Mouse (Mus musculus): Measurements from ENCODE around the gene Nkx2-3. TPM values are rescaled to one million over a fixed set of nuclear protein-coding genes. Genes with fewer than 3 reads are reported as not detected.

Nkx2-3 gene
- total and polyA plus RNA-seq, 3 experiments = not detected

DNA sequence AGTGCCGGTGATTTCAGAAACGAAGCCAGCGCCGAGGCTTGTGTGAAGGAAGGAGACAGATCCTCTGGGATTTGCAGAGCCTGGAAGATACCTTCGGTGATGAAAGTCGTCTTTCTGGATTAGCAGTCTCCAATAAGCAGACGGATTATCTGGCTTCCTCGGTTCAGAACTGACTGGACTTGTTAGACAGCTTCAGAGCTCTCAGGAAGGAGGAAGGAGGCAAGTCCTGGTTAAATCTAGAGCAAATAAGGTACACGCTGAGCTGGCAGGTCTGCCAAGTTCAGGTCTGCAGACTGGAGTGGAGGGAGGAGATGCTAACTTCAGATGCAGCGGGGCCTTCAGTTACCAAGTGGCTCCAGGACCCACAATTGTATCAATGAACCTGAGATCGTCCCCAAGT is 29.7 kb downstream of the Nkx2-3 start:
- no peak for DNase-seq
- no peaks in the 10 kb centered on the region for H3K4me1 ChIP-seq (ENCODE audit: control insufficient read depth, insufficient read depth, low read length)
- intact Hi-C loops (cut with DNase I) = no loop called here
- no peaks in the 10 kb centered on the region for H3K36me3 ChIP-seq (ENCODE audit: control insufficient read depth, insufficient read depth, low read length)
- WGBS = 51% methylated on average over 11 of the region's 11 CpGs
- no peak overlapping the region for H3K9ac ChIP-seq (ENCODE audit: low read depth, low read length)
- H3K79me2 ChIP-seq (replicated peaks; ENCODE audit: control insufficient read depth, insufficient read depth, low read length) = no peaks in the 10 kb centered on the region
- no peak overlapping the region for H3K4me3 ChIP-seq
- H3K27ac ChIP-seq = no peak overlapping the region
- TF ChIP-seq CTCF (IDR thresholded peaks at IDR 0.05) (no peak), EP300 (IDR thresholded peaks at IDR 0.05; ENCODE audit: insufficient read depth, low read depth, low read length) (no peak), POLR2A (IDR thresholded peaks at IDR 0.05; ENCODE audit: insufficient read depth, low read depth, low read length) (no peak)
- no peaks in the 10 kb centered on the region for H3K27me3 ChIP-seq (ENCODE audit: control insufficient read depth, insufficient read depth, low read length)

DNA sequence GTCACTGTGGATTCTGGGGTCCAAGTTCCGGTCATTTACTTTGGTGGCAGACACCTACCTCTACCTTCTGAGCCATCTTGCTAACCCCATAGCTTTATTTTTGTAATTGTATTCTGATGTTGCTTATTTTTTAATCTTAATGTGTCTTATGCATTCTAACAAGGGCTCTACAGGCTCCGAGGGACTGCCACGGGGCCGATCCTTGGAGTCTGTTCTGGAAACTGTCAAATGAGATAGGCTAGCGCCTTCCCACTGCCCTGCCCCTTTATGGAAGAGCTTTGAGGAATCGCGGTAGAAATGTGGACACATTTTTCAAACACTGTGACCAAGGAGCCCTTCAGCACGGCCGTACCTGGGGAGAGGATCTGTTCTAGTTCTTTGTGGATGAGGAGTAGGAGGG is 30.7 kb downstream of the Nkx2-3 start:
- Histone ChIP-seq H3K4me3 (no peak overlapping the region), H3K9ac (ENCODE audit: low read depth, low read length) (no peak overlapping the region), H3K4me1 (ENCODE audit: control insufficient read depth, insufficient read depth, low read length) (no peaks in the 10 kb centered on the region), H3K27me3 (ENCODE audit: control insufficient read depth, insufficient read depth, low read length) (no peaks in the 10 kb centered on the region), H3K27ac (no peak overlapping the region), H3K36me3 (ENCODE audit: control insufficient read depth, insufficient read depth, low read length) (no peaks in the 10 kb centered on the region), H3K79me2 (replicated peaks; ENCODE audit: control insufficient read depth, insufficient read depth, low read length) (no peaks in the 10 kb centered on the region)
- 74% methylated on average over 9 of the region's 9 CpGs for WGBS
- intact Hi-C loops (cut with DNase I) = no loop called here
- no peak for DNase-seq
- no peak for TF ChIP-seq CTCF (IDR thresholded peaks at IDR 0.05)
- no peak for TF ChIP-seq EP300 (IDR thresholded peaks at IDR 0.05; ENCODE audit: insufficient read depth, low read depth, low read length)
- TF ChIP-seq POLR2A (IDR thresholded peaks at IDR 0.05; ENCODE audit: insufficient read depth, low read depth, low read length) = no peak

DNA sequence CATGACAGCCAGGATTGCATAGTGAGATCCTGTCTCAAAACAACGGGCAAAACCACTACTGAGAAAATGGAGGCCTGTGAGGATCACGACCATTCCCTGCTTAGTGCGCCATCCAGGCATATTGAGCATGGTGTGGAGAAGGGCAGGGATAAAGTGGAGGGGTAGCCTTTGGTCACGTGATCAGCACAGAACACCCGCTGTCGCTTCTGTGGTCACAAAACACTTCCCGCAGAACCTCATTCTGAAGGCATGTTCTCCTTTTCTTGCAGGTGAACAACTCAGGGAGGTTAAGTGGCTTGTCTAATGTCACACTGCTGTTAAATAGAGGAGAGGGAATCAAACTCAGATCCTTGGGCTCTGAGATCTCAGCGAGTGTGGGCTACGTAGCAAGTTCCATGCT is 33.4 kb downstream of the Nkx2-3 start:
- Histone ChIP-seq H3K36me3 (ENCODE audit: control insufficient read depth, insufficient read depth, low read length) (no peaks in the 10 kb centered on the region), H3K4me3 (no peak overlapping the region), H3K79me2 (replicated peaks; ENCODE audit: control insufficient read depth, insufficient read depth, low read length) (no peaks in the 10 kb centered on the region), H3K9ac (ENCODE audit: low read depth, low read length) (no peak overlapping the region), H3K4me1 (ENCODE audit: control insufficient read depth, insufficient read depth, low read length) (no peaks in the 10 kb centered on the region), H3K27ac (no peak overlapping the region), H3K27me3 (ENCODE audit: control insufficient read depth, insufficient read depth, low read length) (no peaks in the 10 kb centered on the region)
- TF ChIP-seq EP300 (IDR thresholded peaks at IDR 0.05; ENCODE audit: insufficient read depth, low read depth, low read length) (no peak), POLR2A (IDR thresholded peaks at IDR 0.05; ENCODE audit: insufficient read depth, low read depth, low read length) (no peak), CTCF (IDR thresholded peaks at IDR 0.05) (no peak)
- WGBS = 90% methylated on average over 9 of the region's 9 CpGs
- no peak for DNase-seq
- intact Hi-C loops (cut with DNase I) = no loop called here

GRCm38 (mm10) chr19:43646852-43647251 is 34.7 kb downstream of the Nkx2-3 start:
- Histone ChIP-seq H3K4me3 (no peak overlapping the region), H3K27ac (no peak overlapping the region), H3K4me1 (ENCODE audit: control insufficient read depth, insufficient read depth, low read length) (no peaks in the 10 kb centered on the region), H3K79me2 (replicated peaks; ENCODE audit: control insufficient read depth, insufficient read depth, low read length) (no peaks in the 10 kb centered on the region), H3K36me3 (ENCODE audit: control insufficient read depth, insufficient read depth, low read length) (no peaks in the 10 kb centered on the region), H3K27me3 (ENCODE audit: control insufficient read depth, insufficient read depth, low read length) (no peaks in the 10 kb centered on the region), H3K9ac (ENCODE audit: low read depth, low read length) (no peak overlapping the region)
- TF ChIP-seq EP300 (IDR thresholded peaks at IDR 0.05; ENCODE audit: insufficient read depth, low read depth, low read length) (no peak), CTCF (IDR thresholded peaks at IDR 0.05) (no peak), POLR2A (IDR thresholded peaks at IDR 0.05; ENCODE audit: insufficient read depth, low read depth, low read length) (no peak)
- WGBS = 63% methylated on average over 7 of the region's 7 CpGs
- DNase-seq = no peak
- intact Hi-C loops (cut with DNase I) = no loop called here

DNA sequence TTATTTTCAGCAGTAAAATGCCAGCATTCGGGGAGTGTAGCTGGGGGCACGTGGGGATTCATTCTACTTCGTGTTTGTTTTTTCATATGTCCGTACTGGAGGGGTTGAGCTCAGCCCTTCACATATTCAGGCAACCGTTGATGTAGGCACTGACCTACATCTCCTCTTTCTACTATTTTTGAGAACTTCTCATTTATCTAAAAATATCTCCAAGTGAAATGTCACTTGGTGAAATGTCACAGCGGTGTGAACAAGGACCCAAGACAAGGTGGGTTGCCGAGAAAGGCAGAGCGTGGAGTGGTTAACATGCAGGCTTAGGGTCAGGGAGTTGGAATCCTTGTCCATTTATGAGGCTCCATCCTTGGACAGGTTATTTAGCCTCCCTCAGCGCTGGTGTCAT is 35.1 kb downstream of the Nkx2-3 start:
- Histone ChIP-seq H3K27ac (no peak overlapping the region), H3K9ac (ENCODE audit: low read depth, low read length) (no peak overlapping the region), H3K36me3 (ENCODE audit: control insufficient read depth, insufficient read depth, low read length) (no peaks in the 10 kb centered on the region), H3K27me3 (ENCODE audit: control insufficient read depth, insufficient read depth, low read length) (no peaks in the 10 kb centered on the region), H3K79me2 (replicated peaks; ENCODE audit: control insufficient read depth, insufficient read depth, low read length) (no peaks in the 10 kb centered on the region), H3K4me1 (ENCODE audit: control insufficient read depth, insufficient read depth, low read length) (no peaks in the 10 kb centered on the region), H3K4me3 (no peak overlapping the region)
- intact Hi-C loops (cut with DNase I) = no loop called here
- 84% methylated on average over 9 of the region's 9 CpGs for WGBS
- DNase-seq = no peak
- TF ChIP-seq EP300 (IDR thresholded peaks at IDR 0.05; ENCODE audit: insufficient read depth, low read depth, low read length) (no peak), POLR2A (IDR thresholded peaks at IDR 0.05; ENCODE audit: insufficient read depth, low read depth, low read length) (no peak)

- Histone ChIP-seq H3K4me3 (no peak overlapping the region), H3K9ac (ENCODE audit: low read depth, low read length) (no peak overlapping the region), H3K27me3 (ENCODE audit: control insufficient read depth, insufficient read depth, low read length) (no peaks in the 10 kb centered on the region), H3K79me2 (replicated peaks; ENCODE audit: control insufficient read depth, insufficient read depth, low read length) (no peaks in the 10 kb centered on the region), H3K4me1 (ENCODE audit: control insufficient read depth, insufficient read depth, low read length) (no peaks in the 10 kb centered on the region), H3K27ac (no peak overlapping the region), H3K36me3 (ENCODE audit: control insufficient read depth, insufficient read depth, low read length) (no peaks in the 10 kb centered on the region)
- intact Hi-C loops (cut with DNase I) = no loop called here
- peak in 1 of 2 experiments; percentile 22 for DNase-seq
- no peak for TF ChIP-seq CTCF (IDR thresholded peaks at IDR 0.05)
- no peak for TF ChIP-seq POLR2A (IDR thresholded peaks at IDR 0.05; ENCODE audit: insufficient read depth, low read depth, low read length)
- TF ChIP-seq EP300 (IDR thresholded peaks at IDR 0.05; ENCODE audit: insufficient read depth, low read depth, low read length) = no peak
- 84% methylated on average over 4 of the region's 4 CpGs for WGBS
Observed at GRCm38 (mm10) chr19:43648343-43648742, 36.2 kb downstream of the Nkx2-3 start.

Measured in heart, adult 2 months (tissue).